Mouse (Mus musculus) spleen, postnatal 4 days (tissue): ENCODE measurements at regions not wholly inside any gene's neighbourhood (a gene's known extent, or its start where the extent isn't known, plus 50 kb on each side); places are given as distances from the start of the nearest gene placed in this dataset.

Source experiments
- DNase-seq, 2 experiments: peaks; one replicate each; pipeline ENCODE4 v3.0.0; 2022; ENCODE audit warnings: low spot score in 2 of 2

- DNase-seq = peak in 1 of 2 experiments; percentile 66
These were observed 69.9 kb downstream of the Btbd35f17 start for GRCm38 (mm10) chrX:4440381-4440780.
